Mouse (Mus musculus) kidney, adult 9 months (tissue): ENCODE data around the gene Yars.

ENCODE experiments used
- DNase-seq: peaks from one replicate; pipeline ENCODE4 v3.0.0; 2022

The Yars gene

GRCm38 (mm10) chr4:129230926-129231325 is 41.4 kb downstream of the Yars start:
- no peak for DNase-seq

DNA sequence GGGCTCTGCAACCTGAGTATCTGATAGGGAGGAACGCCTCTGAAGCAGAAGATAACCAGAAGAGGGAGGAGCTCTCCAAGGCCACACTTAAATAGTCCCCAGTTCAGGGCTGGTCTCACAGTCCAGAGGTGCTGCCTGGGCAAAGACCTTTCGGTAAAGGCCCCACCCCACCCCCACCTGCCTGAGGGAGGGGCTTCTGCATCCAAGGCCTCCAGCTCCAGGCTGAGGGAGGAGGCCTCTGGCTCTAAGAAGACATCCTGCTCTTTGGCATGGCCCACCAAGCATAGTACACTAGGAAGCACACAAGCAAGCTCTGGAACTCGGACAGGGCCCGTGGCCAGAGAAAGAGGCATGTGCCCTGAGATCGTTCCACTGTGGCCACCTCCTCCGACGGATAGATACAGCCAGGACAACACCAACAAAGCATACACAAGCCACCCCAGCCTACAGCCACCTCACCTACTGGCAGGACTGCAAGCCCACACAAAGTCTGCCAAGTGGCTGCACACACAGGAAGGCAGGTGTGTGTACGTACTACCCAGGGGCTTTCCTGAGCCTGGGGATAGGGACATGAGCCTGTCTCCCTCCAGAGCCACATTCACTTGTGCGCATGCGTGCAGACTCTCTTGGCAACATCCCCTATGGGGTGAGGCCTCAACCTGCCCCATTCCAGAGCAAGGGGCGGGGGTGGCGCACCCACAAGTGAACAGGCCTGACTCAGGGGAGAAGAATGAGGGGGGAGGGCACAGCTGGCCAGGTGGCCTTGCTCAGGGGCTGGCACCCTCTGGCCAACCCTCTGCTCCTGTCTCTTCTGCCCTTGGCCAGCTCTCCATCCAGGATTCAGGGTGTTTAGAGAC is 42.3 kb downstream of the Yars start:
- DNase-seq: peak; percentile 69

DNA sequence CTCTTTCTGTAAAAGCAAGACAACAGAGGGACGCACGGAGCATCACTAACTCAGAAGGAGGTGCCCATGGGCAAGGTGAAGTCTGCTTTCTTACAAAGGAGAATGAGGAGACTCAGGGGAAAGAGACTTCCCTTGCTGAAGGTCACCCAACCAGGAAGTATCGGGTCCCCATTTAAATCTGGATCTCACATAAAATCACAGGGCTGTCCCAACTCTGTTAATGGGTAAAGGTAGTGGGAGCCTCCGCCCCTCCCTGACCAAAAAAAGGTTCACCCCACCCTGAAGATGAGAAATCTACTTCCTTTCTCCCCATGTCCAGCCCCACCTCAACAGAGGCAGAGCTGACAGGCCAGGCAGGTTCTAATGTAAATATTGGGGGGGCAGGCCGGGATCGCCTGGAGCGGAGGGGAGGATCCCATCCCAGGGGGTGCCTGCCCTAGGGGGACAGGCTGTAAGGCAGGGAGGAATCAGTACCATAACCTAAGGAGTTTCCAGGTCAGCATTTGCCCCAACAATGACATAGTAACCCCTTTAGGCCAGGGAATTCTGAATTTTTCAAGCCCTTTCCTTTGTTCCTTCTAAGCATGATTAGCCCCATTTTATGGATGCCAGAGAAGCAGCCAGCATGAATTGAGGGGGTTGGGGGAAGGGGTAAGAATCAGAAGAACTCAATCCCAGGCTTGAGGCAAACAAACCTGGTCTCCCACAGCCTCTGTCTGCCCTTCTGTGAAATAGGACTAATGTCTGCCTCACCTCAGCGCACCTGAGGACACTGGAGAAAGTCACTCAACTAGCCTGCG is 43.2 kb downstream of the Yars start:
- no peak for DNase-seq

GRCm38 (mm10) chr4:129234488-129234887 is 44.9 kb downstream of the Yars start:
- peak; percentile 57 for DNase-seq

- DNase-seq: no peak
These were observed 45.6 kb downstream of the Yars start for GRCm38 (mm10) chr4:129235147-129235546.

- DNase-seq: no peak
These were observed 46.8 kb downstream of the Yars start for GRCm38 (mm10) chr4:129236236-129236813.

GRCm38 (mm10) chr4:129237843-129238441 is 48.4 kb downstream of the Yars start:
- no peak for DNase-seq

- no peak for DNase-seq
These were observed 49.0 kb downstream of the Yars start for GRCm38 (mm10) chr4:129238579-129239016.

- DNase-seq: peak; percentile 78
These were observed 49.5 kb downstream of the Yars start for GRCm38 (mm10) chr4:129239075-129239474.

- DNase-seq: no peak
These were observed 52.3 kb downstream of the Yars start for GRCm38 (mm10) chr4:129241898-129242297.

GRCm38 (mm10) chr4:129242327-129242726 is 52.8 kb downstream of the Yars start:
- no peak for DNase-seq

- DNase-seq: no peak
These were observed 53.2 kb downstream of the Yars start for GRCm38 (mm10) chr4:129242761-129243160.

DNA sequence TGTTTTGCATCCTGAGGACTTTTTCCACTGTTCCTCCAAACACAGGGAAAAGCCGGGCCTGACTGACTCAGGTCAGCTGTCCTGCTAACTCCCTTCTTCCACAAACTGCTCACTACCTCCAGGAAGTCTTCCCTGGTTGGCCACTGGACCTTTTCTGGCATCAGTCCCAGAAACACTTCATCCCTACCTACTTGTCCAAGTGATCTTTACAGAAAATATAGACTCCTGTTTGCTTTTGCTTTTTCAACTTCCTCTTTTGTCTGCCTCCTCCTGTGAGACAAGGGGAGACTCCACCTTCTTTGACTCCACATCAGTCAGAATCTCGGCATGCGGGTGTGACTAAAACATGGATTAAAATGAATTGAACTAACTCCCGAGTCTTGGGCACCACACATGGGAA is 55.2 kb downstream of the Yars start:
- DNase-seq: peak; percentile 50

- peak; percentile 51 for DNase-seq
These were observed 57.1 kb downstream of the Yars start for GRCm38 (mm10) chr4:129246360-129247301.

GRCm38 (mm10) chr4:129247381-129248242 is 58.1 kb downstream of the Yars start:
- DNase-seq: peak; percentile 55

DNA sequence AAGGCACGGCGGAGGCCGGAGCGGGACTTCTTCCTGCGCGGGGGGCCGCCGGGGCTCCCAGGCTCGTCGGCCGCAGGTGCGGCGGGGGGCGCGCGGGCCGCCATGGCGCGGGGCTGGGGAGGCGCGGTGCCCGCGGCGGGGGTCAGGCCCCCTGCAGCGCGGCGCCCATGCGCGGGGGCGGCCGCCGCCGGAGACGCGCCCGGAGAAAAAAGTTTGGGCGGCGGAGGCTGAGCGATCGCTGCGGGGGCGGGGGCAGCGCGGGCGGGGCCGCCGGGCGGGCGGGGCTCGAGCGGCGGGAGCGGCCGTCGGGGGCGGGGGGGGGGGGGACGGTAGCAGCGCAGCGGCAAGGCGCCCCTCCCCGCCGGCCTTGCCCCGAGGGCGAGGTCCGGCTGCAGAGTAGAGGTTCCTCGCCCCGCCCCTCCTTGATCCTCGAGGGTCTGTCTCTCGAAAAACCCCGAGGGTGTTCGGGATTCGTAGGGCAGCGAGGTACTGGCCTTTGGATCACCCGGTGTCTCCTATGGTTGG is 58.7 kb downstream of the Yars start:
- peak; percentile 48 for DNase-seq

DNA sequence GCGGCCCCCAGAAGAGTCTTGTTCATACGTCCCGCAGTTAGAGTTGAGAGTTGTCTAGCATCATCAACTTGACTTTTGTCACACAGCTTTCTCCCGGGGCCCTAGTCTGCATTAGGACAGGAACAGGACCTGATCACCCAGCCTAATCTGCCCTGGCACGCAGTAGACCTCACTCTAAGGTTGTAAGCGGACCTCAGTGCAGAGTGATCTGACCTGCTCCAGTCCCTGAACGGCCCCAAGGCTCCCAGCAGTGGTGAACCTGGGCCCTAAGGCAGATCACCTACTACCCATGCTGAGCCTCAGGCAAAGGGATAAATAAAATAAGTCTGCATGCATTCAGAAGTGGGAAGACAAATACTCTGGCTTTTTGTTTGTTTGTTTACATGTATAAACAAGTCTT is 59.7 kb downstream of the Yars start:
- DNase-seq: no peak

GRCm38 (mm10) chr4:129250759-129251481 is 61.4 kb downstream of the Yars start:
- peak; percentile 96 for DNase-seq

DNA sequence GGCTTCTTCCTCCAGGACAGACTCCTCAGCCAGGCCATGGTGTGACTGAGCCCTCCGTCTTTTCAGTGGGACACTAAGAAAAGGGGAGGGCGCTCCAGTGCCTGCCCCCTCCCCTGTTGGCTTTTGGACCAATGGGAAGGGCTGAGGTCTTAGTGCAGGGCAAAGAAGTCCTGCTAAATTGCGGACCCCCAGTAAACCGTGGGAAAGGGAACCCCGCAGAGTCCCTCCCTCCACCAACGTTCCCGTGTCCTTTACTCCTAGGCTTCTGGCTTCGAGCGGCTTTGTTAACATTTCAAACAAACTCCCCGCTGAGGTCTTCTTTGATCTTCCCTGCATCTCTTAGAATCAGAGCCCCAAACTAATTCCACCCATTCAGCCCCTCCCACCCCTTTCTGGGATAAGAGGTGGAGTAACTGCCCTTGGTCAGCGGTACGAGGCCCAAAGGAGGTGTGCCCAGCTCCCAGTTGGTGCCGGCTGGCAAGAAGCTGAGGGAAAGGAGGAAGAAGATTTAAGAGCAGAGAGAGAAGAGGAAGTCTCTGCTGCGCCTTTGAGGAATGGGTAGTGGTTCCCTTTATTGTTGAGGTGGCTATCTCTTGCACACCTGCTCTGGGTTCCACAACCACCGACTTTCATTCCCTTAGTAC is 62.0 kb downstream of the Yars start:
- DNase-seq: peak; percentile 62
